Mouse (Mus musculus) heart, adult 2 months (tissue): ENCODE measurements around the gene Fto. TPM values are rescaled to one million over a fixed set of nuclear protein-coding genes. Genes with fewer than 3 reads are reported as not detected.

Experiments
- DNase-seq, 2 experiments: peaks; one replicate each; pipeline ENCODE4 v3.0.0; 2021
- H3K27ac ChIP-seq: fragments of 200-600 bp; 2 replicates; pipeline ENCODE4 v1.8.1; 2022
- H3K27me3 ChIP-seq: fragments of 200-500 bp; 2 replicates; pipeline ENCODE4 v1.6.1; 2012; ENCODE audit warnings: mild to moderate bottlenecking, low read length, inconsistent platforms, mixed read lengths; ENCODE audit not compliant: control insufficient read depth, insufficient read depth
- H3K36me3 ChIP-seq: fragments of 200-500 bp; 2 replicates; pipeline ENCODE4 v1.6.1; 2012; ENCODE audit warnings: low read length, inconsistent platforms; ENCODE audit not compliant: control insufficient read depth, insufficient read depth
- H3K4me1 ChIP-seq: fragments of 200-500 bp; 2 replicates; pipeline ENCODE4 v1.6.1; 2011; ENCODE audit warnings: low read length; ENCODE audit not compliant: control insufficient read depth, insufficient read depth
- H3K4me3 ChIP-seq: fragments of 200-600 bp; 2 replicates; pipeline ENCODE4 v1.8.1; 2022
- H3K79me2 ChIP-seq: fragments of 200-500 bp; replicated peaks from 2 replicates; pipeline ENCODE4 v1.6.1; 2012; ENCODE audit warnings: mild to moderate bottlenecking, inconsistent platforms, low read length, moderate library complexity, mixed read lengths; ENCODE audit not compliant: control insufficient read depth, insufficient read depth
- H3K9ac ChIP-seq: fragments of 200-500 bp; 2 replicates; pipeline ENCODE4 v1.6.1; 2012; ENCODE audit warnings: low read depth, mild to moderate bottlenecking, control low read depth, inconsistent platforms, low read length, mixed read lengths
- CTCF ChIP-seq: fragments of 200-600 bp; IDR thresholded peaks from 2 replicates; pipeline ENCODE4 v1.8.1; 2022; ENCODE audit warnings: antibody characterized with exemption, mild to moderate bottlenecking, moderate library complexity
- EP300 ChIP-seq: fragments of 200-500 bp; IDR thresholded peaks from 2 replicates; pipeline ENCODE4 v1.6.1; 2011; ENCODE audit warnings: low read depth, low read length, control low read depth; ENCODE audit not compliant: insufficient read depth
- POLR2A ChIP-seq: fragments of 200-500 bp; IDR thresholded peaks from 2 replicates; pipeline ENCODE4 v1.6.1; 2011; ENCODE audit warnings: mild to moderate bottlenecking, low read depth, low read length, control low read depth; ENCODE audit not compliant: insufficient read depth
- WGBS: fragments of 180-500 bp; shearing (Covaris S2); methylation state at CpG from one replicate; pipeline ENCODE4 v1.1.7; 2018; 5-methylcytosine and 5-hydroxymethylcytosine counted together
- intact Hi-C: fragments of 180-260 bp; cut with DNase I; formaldehyde crosslinking; loops from one replicate; pipeline ENCODE4 v1.15.1; 2025
- polyA plus RNA-seq: library from polyadenylated mRNA; depleted of rRNA; stranded (reverse); fragments of >200 nt; gene quantifications from 2 replicates; pipeline ENCODE4 v1.2.3, GENCODE M21; 2012
- total RNA-seq, 2 experiments: library from RNA; stranded (reverse); gene quantifications; 2 replicates each; pipeline ENCODE4 v1.2.3; 2021

Fto gene
- total and polyA plus RNA-seq, 3 experiments, result 41.3 to 65.1 (median 57.6) TPM

DNA sequence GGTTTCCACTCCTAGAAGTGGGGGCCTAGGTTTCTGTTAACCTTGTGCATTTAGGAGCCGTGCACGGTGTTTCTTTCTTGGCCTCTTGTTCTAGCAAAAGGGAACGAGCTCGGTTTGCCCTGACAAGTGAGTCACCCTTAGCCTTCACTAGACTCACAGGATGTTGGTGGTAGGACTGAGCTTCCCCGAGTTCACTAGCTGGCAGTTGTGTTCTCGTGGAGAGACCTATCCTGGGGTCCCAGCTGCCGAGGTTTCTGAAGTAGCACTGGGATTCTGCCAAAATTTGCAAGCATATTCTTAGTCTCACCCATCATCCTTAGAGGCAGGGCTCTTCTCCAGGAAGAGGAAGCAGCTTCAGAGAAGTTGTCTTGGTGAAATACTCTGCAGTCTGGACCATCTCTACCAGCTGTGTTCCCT is 194.4 kb downstream of the Fto start:
- no peak overlapping the region for H3K4me3 ChIP-seq
- peaks cover 2% of the 10 kb centered on the region; the same call in 1 of the 2 replicates for H3K36me3 ChIP-seq
- H3K79me2 ChIP-seq, result no peaks in the 10 kb centered on the region
- H3K27me3 ChIP-seq, result no peaks in the 10 kb centered on the region
- H3K27ac ChIP-seq, result no peak overlapping the region
- peaks cover 10% of the 10 kb centered on the region for H3K4me1 ChIP-seq
- no peak overlapping the region for H3K9ac ChIP-seq
- TF ChIP-seq POLR2A (no peak), CTCF (no peak), EP300 (no peak)
- intact Hi-C loops, result no loop called here
- DNase-seq, result no peak
- WGBS, result 20% methylated on average over 7 of the region's 7 CpGs

DNA sequence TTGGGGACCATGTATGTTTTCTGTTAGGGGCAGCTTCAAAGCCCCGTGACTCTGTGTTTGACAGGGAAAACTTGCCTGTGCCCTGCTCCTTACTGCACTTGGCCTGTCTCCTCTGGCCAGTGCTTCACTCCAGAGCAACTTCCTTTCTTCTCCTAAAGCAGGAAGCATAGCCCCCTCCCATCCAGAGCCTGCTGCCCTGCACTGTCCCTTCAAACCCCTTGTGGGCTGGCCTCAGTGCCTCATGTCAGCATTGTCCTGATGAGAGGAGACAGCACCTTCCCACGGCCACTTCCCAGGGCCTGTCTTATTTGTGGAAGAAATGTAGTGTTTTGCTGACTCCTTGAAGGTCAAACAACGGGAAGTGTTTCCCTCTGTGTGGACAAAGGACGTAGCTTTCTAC is 195.0 kb downstream of the Fto start:
- Histone ChIP-seq H3K27ac (no peak overlapping the region), H3K4me3 (no peak overlapping the region)
- intact Hi-C loops, result no loop called here

DNA sequence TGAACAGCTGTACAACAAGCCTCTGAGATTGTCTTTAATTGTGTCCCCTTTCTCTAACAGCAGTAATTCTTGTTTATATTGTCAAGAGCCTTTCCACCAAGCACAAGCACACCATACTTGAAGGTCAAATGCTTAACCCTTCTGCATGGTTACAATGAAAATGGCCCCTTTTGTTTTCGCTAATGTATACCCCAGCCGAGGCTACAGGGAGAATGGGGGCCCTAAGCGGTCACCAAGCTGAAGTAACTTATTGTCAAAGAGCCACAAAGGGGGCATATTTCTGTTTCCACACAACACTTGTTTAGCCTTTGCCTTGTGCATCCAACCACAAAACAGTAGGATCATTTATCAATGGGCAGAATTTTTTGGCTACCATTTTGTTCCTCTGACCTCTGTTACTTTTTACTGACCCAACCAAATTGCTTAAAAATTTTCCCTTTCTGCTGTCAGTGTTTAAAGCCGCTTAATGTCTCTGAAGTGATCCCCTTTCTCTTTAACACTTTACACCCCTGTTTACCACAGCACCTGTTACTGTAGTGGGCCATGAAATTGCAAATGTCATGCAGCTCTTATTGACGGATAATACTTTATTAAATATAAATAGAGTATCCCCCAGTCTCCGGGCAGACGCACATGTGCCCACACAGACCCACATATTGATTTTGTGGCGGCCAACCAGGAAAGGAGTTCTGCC is 196.0 kb downstream of the Fto start:
- no peaks in the 10 kb centered on the region for H3K27me3 ChIP-seq
- peaks cover 2% of the 10 kb centered on the region; the same call in 1 of the 2 replicates for H3K36me3 ChIP-seq
- no peaks in the 10 kb centered on the region for H3K79me2 ChIP-seq
- 95% methylated on average over 8 of the region's 8 CpGs for WGBS
- intact Hi-C loops, result no loop called here
- H3K4me3 ChIP-seq, result no peak overlapping the region
- TF ChIP-seq EP300, result no peak
- TF ChIP-seq POLR2A, result no peak
- no peak for TF ChIP-seq CTCF
- no peak overlapping the region for H3K9ac ChIP-seq
- H3K4me1 ChIP-seq, result peaks cover 10% of the 10 kb centered on the region
- no peak overlapping the region for H3K27ac ChIP-seq
- no peak for DNase-seq

More for the DNA sequence above, 195.0 kb downstream of the Fto start:
- Histone ChIP-seq H3K79me2 (no peaks in the 10 kb centered on the region), H3K27me3 (no peaks in the 10 kb centered on the region), H3K36me3 (peaks cover 2% of the 10 kb centered on the region; the same call in 1 of the 2 replicates), H3K4me1 (peaks cover 10% of the 10 kb centered on the region), H3K9ac (no peak overlapping the region)
- 56% methylated on average over 4 of the region's 4 CpGs for WGBS
- no peak for TF ChIP-seq EP300
- DNase-seq, result no peak

DNA sequence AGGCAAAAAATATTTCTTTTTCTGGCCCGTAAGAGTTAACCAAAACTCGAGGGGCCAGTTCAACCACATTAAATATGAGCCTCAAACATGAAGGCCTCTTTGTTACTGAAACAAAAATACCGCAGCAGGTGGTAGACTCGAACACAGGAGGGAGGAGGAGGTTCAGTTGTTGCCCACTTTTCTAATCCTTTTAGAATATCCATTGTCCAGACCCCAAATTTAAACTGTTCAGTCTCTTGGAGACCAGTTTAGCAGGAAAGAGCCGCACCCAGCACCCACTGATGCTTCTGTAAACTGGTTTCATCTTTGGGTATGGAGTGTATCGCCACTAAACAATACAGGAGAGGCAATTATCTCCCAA is 196.6 kb downstream of the Fto start:
- H3K36me3 ChIP-seq, result peaks cover 2% of the 10 kb centered on the region; the same call in 1 of the 2 replicates
- TF ChIP-seq POLR2A (no peak), CTCF (no peak), EP300 (no peak)
- H3K27me3 ChIP-seq, result no peaks in the 10 kb centered on the region
- H3K27ac ChIP-seq, result no peak overlapping the region
- no peak overlapping the region for H3K9ac ChIP-seq
- WGBS, result 88% methylated on average over 6 of the region's 6 CpGs
- H3K4me3 ChIP-seq, result no peak overlapping the region
- DNase-seq, result no peak
- H3K4me1 ChIP-seq, result peaks cover 9% of the 10 kb centered on the region
- intact Hi-C loops, result no loop called here
- H3K79me2 ChIP-seq, result no peaks in the 10 kb centered on the region

DNA sequence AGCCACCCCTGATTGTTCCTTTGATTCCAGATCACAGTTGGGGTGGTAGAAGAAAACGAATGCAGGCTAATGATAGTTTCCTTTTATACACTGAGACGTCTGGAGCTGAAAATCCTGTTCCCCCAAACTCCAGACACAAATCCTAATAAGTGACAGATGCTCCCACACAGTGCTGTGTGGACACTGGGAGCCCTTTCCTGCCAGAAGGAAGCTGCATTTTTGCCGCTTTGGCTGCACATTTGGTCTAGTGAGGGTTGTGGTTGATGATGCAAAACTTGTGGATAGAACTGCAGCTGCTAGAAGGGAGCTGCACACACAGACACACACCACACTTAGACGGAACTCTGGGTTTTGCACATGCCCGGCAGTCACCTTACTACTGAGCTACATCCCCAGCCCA is 197.4 kb downstream of the Fto start:
- 60% methylated on average over 5 of the region's 5 CpGs for WGBS
- DNase-seq, result no peak
- Histone ChIP-seq H3K27ac (no peak overlapping the region), H3K4me3 (no peak overlapping the region), H3K4me1 (peaks cover 9% of the 10 kb centered on the region), H3K36me3 (no peaks in the 10 kb centered on the region), H3K27me3 (no peaks in the 10 kb centered on the region), H3K79me2 (no peaks in the 10 kb centered on the region), H3K9ac (no peak overlapping the region)
- no peak for TF ChIP-seq CTCF
- intact Hi-C loops, result no loop called here

DNA sequence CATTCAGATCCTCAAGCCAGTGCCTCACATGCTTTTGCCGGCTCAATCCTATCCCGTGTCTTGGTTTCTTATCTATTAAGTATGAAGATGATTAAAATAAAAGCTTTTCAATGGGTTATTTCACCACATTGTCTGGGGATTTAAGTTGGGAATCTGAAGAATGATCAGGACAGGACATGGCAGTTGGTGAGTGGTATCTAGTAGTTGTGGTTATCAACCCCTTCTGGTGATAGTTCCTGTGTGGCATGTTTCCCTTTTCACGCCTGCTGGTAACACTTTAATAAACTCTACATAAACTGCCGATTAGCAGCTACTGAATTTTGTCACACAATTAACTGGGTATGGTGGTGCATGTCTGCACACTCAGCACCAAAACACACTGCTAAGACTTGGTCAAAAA is 198.6 kb downstream of the Fto start:
- Histone ChIP-seq H3K36me3 (no peaks in the 10 kb centered on the region), H3K4me3 (no peak overlapping the region), H3K4me1 (peaks cover 9% of the 10 kb centered on the region), H3K9ac (no peak overlapping the region), H3K79me2 (no peaks in the 10 kb centered on the region), H3K27ac (no peak overlapping the region), H3K27me3 (no peaks in the 10 kb centered on the region)
- DNase-seq, result no peak
- intact Hi-C loops, result no loop called here
- 77% methylated on average over 4 of the region's 4 CpGs for WGBS
- TF ChIP-seq EP300 (no peak), POLR2A (no peak)
